Mouse (Mus musculus): ENCODE data around the gene Gkn2. TPM values are rescaled to one million over a fixed set of nuclear protein-coding genes. Genes with fewer than 3 reads are reported as not detected.

The Gkn2 gene
- polyA plus RNA-seq (2017; shearing (Covaris generic)), result not detected

DNA sequence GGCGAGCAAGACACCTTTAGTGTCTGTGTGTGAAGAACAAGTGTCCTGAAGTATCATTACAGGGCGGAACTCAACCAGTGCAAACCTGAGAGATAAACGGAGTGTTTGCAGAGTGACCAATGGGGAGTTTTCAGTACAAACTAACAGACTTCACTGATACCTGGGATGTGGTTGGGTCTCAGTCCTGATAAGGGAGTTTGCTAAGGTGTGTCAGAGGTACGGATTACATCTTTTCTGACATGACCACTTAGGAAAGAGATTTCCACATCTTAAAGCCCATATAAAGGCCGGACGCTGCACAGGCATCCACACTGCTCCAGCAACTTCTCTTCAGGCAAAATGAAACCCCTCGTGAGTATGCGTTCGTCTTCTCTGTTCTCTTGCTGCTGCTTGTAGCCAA lies at the start of gene Gkn2:
Gkn2 (plus strand) TSS at position 301 of the 400 bp plus-strand sequence.
- no peak for ATAC-seq

DNA sequence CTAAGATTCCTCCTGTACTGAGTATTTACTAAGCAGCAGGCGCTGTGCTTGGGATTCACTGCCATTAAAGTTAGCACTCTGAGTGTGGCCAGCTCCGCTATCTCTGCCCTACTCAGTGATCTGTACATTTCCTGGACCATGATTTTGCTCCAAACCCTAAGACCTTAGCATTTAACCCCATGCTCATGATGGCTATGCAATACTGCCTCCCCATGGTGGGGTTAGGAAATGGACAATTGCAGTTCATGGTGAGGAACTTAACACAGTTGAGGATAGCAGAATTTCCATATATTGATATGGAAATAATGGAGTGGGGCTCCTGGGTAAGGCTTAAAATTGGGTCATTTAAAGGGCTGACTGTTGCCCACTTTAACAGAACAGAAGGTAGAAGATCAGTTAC lies 49.8 kb upstream of the Gkn2 start:
- ATAC-seq, result no peak

DNA sequence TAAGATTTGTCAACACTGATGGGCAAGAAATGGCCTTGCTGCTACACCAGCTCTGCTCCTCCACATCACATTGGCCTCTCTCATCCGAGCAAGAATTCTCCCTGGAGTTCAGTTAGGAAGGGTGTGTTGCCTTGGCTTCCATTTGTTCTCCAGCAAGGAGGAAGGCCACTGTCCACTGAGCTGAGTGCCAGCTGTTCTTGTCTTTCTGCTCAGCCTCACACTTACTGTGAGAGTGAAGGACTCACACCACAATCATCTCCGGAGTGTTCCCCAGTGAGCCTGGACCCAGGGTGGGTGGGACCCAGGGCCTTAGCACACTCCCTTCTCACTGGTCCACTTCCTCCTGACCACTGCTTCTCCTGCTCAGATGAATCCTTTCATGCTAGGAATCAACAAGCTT lies 46.2 kb upstream of the Gkn2 start:
- ATAC-seq, result no peak

DNA sequence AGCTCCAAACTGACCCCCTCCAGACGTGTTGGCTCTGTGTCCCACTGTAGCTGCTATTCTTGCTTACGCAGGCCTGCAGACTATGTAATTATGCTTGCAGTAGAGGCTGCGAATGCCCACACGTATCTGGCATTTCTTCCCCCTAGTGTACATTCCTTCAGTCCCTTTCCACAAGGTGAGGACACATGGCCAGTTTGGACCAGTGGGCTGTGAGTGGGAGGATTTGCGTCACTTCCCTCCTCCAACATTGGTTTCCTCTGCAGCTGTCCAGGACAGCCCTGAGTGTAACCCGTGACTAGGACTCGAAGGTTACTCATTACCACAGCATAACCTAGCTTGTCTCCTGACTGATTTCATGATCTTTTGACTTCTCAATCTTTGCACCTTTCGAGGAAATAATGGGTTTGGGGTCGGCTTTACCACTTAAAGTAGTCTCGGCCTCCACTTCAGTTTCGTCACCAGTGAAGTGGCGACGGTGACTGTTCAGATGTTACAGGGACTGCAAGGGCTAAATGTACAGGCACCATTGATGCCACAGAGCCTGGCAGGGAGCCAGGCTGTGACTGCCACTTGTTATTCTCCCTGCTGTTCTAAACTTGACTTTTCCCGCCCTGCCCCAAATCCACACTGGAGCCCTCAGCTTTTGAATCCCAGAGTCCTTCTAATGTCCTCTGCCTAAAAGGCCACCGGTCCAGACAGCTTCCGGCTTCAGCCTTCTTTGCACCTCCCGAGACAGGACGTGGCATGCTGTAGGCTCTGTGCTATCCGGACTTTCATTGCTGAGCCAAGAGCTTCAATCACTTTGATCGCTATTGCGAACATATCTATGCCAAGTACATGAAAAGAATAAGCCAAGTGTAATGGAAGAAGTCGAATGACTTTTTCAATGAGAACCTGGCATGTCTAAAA lies 44.6 kb upstream of the Gkn2 start:
- no peak for ATAC-seq

DNA sequence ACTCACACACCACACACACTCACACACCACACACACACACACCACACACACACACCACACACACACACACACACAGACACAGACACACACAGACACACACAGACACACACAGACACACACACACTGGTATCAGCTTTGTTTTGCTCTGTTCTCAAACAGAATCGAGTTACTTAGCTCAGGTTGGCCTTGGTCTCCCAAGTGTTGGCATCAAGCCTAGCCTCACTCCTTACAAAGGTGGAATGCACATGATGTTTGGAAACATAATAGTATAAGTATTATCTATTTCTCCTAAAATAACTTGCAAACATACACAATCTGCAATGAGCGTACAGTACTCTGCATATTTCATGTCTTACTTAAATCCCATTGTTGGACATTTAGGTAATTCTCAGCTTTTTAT lies 40.8 kb upstream of the Gkn2 start:
- ATAC-seq, result no peak

DNA sequence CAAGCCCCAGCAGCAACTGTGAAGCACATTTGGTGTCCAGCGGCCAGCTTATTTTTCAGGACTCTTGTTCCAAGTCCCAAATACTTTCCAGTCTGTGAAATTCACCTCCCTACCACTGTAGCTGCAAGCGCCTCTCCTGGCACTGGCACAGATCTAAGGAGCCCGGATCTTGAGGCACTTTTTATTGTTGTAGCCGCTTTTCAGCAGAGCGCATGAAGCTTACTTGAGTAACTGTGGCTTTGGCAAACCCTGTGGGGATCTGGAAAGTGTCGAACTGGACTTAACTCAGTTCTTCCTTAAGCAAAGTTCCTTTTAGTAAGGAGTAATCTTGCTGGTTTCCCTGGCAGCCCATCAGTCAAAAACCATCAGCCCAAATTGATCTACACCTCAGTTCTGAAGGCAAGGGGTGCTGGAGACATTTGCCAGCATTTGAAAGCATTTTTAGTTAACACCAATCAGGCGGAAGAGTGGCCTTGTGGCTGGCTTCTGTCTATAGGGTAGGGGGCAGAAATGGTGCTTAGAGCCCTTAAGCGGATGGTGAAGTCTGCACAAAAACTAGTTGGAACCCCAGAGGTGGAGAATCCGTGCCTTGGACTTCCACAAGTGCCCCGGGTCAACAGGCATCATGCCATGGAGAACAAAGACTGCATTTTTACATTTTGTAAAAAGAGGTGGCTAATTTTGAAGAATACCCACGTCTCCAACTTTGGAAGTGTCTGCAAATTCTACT lies 38.6 kb upstream of the Gkn2 start:
- ATAC-seq, result no peak

DNA sequence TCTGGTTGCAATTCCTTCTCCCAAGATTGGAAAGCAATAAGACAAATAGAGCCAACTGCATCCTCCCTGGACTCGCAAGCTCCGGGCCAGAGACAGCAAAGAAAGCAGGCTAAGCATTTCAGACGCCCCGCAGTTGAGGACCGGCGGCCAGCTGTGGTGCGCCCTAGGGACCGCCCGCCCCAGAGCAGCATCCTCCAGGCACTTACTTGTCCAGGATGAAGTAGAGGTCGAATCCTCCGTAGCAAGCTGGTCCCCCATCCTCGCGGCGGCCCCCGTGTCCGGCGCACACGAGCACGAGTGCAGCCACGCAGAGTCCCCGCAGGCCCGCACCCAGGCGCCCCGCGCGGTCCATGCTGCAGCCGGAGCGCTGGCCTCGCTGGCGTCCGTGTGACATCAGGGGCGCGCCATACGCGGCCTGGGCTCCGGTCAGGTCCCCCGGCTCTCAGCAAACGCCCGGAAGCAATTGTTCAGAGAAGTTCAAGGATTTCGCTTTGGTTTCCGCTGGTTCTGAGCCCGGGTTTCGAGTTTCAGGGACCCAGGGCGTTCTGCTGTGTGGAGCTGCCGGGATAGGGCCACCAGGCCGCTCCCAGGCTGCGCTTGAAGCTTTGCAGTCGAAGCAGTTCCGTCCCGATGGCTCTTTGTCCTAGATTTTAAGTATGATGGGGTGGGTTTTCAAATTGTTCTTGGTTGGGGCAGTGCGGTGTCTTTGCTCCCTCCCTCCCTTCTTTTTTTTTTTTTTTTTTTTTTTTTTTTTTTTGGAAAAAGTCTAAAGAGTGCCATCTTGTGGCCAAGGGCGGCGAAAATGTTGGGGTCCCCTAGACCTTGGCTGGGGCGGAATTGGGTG lies 37.8 kb upstream of the Gkn2 start, which contains the start of gene Antxr1:
Antxr1 (minus strand) TSS at position 731 of the 844 bp plus-strand sequence.
- no peak for ATAC-seq

DNA sequence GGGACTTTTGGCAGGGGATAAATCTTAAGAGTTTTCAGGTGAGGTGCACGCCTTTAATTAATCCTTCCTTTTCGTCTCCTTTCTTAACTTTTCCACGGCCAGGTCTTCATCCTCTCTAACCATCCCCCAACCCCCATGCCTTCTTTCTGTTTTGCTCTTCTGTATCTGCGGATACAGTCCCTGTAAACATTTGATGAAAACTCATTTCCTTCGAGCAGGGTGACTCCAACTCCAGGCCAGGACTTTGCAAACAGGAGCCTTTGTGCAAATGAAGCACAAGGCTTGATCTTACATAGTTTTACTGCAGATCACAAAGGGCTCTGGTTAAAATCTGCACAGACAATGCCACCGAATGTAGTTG lies 37.2 kb upstream of the Gkn2 start:
- no peak for ATAC-seq

DNA sequence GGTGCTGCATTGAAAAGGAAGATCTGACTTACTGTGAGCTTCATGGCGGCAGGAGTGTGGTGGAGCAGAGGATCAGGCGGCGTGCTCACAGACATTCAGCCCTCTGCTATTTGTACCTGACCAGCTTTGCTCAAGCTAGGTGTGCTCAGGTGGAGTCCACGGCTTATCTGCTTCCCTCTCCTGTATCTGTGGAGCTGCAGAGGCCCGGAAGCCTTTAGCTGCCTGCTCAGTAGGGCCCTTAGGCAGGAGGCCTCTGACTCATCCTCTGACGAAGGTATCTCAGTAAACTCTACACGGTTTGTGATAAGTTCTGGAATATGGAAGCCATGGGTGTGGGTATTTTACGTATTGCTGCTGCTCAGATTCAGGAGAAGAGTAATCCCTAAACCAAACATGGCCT lies 22.3 kb upstream of the Gkn2 start, which contains the start of gene Gkn1:
Gkn1 (minus strand) TSS at position 114 of the 400 bp plus-strand sequence.
- ATAC-seq, result no peak

DNA sequence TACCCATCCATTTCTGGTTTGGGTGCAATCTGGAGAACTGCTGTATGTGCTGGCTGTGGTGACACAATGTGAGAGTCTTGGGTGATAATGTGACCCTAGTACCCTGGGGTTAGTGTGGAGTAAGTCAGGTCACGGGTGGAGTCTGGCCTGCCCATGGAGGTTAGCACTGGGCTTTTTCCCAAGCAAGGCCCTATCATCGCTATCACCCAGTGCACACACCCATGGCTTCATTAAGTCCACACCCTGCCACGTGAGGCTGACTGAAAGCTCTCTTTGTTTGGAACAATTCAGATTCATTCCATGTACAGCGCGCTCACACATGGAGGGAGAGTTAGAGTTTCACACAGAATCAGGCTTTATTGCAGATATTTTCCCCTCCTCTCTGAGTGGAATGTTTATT lies 18.7 kb upstream of the Gkn2 start:
- no peak for ATAC-seq

DNA sequence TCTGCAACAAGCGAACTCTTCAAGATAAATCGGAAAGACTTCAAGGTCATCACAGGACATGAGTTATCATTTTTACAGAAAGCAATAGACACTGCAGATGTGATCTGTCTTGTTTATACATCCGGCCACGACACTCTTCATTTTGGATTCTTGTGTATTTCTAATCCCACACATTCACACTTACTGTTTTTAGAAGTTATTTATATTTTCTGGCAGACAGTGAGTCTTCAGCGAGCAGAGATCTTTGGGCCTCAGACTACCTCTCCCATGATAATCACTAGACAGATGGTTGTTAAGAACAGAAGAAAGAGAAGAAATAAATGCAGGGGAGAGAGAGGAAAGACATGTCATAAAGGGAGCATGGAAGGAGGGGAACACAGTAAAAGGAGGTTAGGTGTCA lies 3.9 kb upstream of the Gkn2 start:
- no peak for ATAC-seq

DNA sequence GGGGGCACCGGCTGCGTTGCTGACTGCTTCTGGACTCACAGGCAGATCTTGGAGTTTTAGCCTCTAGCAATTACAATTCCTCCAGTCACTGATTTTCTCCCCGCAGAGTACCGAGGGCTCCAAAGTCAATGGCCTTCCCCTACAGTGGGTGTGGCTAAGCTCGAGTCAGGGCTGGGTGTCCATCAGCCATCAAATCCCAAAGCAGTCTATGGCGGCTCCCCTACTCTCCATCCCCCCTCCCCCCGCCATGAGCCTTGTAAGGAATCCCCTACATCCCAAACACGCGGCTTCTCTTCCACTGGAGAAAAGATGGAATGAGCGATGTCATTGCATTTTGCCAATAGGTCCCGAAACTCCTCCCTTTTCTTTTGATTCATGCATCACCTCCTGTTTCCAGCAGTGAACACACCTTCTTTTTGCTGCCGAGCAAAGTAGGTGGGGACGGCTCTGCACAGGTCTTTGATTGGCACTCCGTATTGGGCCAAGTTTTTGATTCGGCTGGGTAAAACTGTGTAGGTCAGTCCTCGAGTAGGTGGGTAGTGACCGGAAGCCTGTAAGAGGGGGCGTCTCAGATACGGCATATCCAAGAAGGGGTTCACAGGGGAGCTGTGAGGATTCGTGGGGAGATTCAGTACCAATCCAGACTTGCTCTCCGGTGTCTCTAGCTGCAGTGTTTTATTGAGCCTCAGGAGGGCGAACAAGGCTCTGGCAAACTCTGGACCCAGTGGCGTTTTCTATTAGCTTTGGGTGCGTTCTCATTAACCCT lies 11.0 kb downstream of the Gkn2 start:
- ATAC-seq, result peak; percentile 52

DNA sequence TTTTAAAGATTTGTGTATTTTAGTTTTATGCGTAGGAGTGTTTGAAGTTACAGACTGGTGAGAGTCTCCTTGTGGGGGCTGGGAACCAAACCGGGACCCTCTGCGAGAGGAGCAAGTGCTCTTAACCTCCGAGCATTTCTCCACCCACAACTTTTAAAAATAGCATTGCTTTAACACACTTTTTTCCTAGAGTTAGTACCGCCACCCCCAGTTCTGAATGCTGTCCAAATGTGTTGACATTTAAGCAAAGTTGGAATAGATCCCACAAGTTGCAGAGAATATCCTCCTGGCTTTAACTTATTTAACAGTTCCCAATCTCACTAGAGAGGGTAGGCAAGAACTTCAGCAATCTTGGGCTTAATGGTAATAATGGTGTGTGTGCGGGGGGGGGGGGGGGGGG lies 11.6 kb downstream of the Gkn2 start:
- no peak for ATAC-seq

DNA sequence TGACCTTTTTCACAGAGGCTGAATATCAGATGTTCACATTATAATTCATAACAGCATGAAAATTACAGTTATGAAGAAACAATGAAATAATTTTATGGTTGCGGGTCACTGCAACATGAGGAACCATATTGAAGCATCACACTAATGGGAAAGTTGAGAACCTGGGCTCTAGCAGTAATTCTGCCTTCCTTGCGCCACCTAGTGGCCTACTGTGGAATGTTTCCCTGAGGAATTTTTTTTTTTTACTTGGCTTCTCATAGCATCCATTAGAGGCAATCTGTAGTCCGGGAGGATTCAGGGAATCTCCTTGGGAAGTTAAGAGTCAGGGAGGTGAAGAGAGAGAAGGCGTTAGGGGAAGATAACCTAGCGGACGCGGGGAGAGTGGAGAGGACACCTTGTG lies 13.0 kb downstream of the Gkn2 start:
- ATAC-seq, result no peak

DNA sequence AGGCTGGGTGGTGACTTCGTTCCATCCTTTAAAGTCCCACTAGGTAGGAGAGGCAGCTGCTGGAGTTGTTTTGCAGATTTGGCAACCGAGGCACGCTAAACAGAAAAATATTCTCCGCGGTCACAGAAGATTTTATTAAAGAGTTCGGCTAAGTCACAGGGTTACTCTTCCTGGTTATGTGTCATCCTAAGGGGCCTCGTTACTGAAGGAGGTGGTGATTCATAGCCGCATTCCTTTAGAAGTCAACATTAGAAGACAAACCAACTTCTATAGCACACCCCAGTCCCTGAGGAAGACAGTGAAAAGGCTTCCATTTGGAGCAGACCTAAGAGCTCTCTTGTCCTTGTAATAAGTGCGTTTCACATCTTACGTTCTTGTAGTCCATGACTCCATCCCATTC lies 13.5 kb downstream of the Gkn2 start:
- ATAC-seq, result no peak

DNA sequence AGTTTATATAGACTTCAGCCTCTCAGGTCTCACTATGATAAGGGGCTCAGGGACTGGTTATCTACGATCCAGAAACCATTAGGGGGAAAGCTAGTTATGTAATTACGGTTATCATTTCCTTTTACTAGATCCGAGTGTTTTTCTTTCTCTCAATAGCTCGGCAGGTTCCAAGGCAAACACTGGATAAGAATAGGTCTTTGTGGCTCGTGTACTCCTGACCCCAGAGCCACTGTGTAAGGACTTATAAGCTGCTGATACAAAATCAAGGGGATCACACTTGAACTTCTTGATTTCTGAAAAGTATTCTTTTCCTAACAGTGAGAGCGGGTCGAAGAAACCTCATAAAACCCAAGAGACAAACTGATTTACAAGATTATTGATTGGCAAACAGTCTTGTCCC lies 15.7 kb downstream of the Gkn2 start, which contains the start of gene Gkn3:
Gkn3 (minus strand) TSS at position 59 of the 400 bp plus-strand sequence.
- no peak for ATAC-seq

DNA sequence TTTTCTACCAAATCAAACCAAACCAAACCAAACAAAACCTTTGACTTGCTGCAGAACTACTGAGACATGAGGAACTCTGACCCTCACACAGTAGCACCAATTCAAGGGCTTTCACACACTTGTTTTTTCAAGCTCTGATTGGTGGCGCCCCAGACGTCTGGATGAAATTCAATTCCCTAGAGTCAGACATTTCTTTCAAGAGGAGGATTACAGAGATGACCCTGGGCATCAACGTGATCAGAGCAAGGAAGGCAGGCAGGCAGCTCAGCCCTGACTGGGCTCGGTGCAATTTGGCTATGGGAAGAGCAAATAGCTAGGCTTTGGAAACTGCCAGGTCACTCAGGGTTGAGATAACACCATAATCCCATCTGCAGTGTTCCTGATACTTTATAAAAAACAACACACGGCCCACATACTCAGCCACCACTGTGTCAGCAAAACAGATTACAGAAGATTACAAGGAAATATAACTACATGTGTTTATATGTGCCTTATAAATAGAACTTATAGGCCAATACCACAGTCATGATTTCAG lies 16.4 kb downstream of the Gkn2 start:
- no peak for ATAC-seq

DNA sequence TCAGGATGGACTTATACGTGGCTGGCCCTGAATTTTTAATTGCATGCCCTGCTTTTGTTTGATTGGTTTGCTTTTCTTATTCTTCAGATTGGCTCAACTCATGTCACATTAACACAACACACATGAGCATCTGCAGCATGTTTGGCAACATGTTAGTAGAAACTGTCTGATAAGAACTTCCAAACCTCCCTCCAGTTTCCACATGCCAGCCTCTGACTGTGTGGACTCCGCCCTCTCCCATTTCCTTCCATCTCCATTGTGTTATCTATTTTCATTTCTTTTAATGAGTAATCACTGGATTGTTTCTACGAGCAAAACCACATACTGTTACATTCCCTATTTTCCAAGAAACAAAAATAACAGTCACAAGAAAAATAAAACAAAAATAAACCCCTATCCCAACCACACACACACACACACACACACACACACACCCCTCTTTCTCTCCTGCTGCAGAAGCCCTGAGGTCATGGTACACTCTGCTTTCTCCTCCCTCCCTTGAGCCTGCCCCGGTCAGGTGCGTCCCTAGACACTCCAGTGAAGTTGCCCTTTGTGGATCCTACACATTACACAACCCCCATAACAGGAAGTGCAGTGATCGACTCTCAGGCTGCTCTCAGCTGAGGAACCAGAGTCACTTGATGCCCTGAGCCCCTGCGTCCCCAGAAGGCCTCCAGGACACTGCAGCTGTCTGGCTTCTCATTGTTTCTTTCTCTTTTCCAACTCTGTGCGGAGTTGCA lies 20.5 kb downstream of the Gkn2 start:
- no peak for ATAC-seq

DNA sequence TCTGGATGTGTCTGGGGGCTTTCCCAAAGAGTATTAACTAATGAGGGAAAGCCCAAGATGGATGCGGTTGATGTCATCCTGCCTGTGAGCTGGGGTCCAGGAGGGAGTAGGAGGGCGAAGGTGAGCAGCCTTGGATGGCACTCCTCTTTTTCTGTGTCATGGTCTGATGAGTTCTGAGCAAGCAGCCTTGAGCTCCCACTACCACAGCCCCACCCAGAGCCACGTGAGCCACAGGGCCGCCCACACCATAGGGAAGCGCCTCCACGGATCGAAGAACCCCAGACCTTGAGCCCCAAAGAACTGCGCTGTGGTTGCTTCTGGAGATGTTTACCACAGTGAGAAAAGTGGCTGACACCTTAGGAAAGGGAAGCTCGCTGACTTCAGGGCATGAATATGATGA lies 21.6 kb downstream of the Gkn2 start:
- ATAC-seq, result no peak

DNA sequence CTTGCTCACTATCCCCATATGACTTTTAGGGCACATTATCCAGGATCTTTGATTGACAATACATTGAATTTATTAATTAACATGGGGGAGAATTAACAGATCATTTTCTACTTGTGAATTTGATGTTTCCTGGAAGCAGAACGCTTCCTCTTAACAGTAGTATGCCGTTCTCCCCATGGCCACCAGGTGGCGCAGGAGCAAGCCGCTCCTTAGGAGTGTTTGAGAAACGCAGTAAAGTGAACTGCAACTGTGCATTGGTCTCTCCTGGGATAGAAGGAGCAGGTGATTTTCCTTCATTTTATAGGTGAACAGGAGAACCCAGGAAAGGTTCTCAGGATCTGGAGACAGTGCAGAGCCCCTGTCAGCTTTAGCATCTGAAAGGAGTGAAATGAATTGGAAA lies 26.0 kb downstream of the Gkn2 start:
- ATAC-seq, result peak; percentile 80

All from activated CD4-positive, CD25-positive, alpha-beta regulatory T cell, adult 4 months (primary cell).